Mouse (Mus musculus) brain, embryonic 14.5 days (tissue): ENCODE measurements around the gene Fank1.

ENCODE experiments used
- CTCF ChIP-seq: fragments of 200-500 bp; IDR thresholded peaks from 2 replicates; pipeline ENCODE4 v1.5.1; 2012; ENCODE audit warnings: inconsistent platforms, mild to moderate bottlenecking, moderate library complexity, borderline replicate concordance; ENCODE audit not compliant: insufficient read depth, insufficient read length; ENCODE audit errors: extremely low read depth
- POLR2A ChIP-seq: fragments of 200-500 bp; IDR thresholded peaks from 2 replicates; pipeline ENCODE4 v1.6.1; 2012; ENCODE audit warnings: mild to moderate bottlenecking, inconsistent platforms, borderline replicate concordance; ENCODE audit not compliant: poor library complexity, insufficient read depth, insufficient read length, severe bottlenecking; ENCODE audit errors: extremely low read depth

- no peak for TF ChIP-seq POLR2A
- no peak for TF ChIP-seq CTCF
Observed at GRCm38 (mm10) chr7:133876139-133876538, 99.5 kb downstream of the Fank1 start.
